Mouse (Mus musculus): Measurements from ENCODE around the gene Dusp1. TPM values are rescaled to one million over a fixed set of nuclear protein-coding genes. Genes with fewer than 3 reads are reported as not detected.

Gene Dusp1
- total RNA-seq, 2 experiments from 2014 or later, result 20.0 to 175 TPM

DNA sequence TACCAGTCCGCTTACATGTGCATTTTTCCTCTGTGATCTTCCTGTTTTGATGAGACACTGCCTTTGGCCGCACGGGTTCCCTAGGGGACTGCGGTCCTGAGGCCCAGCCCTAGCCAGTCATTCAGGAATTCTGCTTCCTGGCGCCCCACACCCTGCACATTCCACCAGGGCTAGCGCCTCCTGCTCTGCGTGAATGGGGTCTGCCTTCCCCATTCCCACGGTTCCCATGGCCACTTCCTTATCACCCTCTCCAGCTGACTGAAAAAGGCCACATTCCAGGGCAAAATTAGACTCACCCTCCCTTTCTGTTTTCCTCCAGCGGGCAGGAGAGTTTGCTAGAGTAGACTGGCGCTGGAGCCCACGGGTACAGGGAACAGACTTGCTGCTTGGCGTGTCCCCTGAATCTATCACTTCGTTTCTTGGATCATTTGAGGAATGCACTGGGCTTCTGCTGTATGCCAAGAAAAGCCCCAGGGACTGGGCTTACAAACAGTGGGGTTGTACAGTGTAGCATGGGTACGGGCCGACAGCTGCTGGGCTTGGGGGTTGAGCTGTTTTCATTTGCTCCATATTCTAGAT, 22.7 kb upstream of the Dusp1 start:
- ATAC-seq (replicated peaks; ENCODE audit: low FRiP score, poor library complexity, severe bottlenecking), result no peak

DNA sequence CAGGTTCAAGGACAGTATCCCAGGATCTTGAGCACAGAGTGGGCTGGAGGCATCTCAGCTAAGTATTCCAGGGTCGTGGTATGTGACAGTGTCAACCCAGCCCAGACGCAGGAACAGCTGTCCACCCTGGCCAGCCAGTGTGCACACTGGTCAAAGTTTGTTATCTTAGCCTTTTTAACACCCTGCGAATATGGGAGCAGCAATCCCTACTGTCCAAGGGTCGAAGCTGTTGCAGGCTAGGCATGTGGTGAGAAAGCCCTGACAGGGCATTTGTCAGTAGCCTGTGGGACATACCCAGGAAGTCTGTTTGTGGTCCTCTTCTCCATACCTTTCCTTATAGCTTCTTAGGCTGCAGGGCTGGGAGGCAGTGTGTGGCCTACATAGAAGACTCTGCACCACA, 22.1 kb upstream of the Dusp1 start:
- ATAC-seq (replicated peaks; ENCODE audit: low FRiP score, poor library complexity, severe bottlenecking), result no peak

DNA sequence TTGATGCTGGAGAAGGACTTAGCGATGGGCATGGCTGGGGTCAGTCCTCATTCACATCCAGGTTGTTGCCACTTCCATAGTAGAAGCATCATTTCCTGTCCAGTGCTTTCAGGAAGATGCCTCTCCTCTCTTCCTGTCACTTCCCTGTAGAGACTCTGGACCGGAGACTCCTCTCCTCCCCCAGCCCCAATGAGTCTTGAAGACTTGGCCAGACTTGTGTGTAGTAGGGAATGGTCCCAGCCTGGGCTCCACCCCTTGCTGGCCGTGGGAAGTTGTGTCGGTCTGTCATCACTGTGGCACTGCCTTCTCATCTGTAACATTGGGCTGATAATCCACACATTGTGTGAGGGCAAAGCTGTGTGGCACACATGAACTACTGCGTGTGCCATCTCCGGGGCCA, 21.7 kb upstream of the Dusp1 start:
- no peak for ATAC-seq (replicated peaks; ENCODE audit: low FRiP score, poor library complexity, severe bottlenecking)

DNA sequence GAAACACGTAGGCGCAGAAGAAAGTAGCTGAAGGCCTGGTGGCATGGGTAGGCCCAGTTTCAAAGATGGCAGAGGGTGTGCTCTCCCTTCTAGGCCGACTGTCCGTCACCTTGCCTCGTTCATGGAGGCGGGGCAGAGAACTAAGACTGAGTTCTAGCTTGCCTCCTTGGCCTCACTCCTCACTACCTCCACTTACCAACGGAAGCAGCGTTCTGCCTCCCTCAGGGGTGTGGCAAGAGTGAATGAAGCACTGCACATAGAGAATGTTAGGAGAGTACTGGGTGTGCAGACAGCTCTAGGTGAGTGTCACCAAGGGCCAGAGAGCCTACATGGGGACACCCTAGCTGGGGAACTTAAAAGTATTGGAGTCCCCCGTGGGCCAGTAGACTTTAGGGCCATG, 21.1 kb upstream of the Dusp1 start:
- ATAC-seq (replicated peaks; ENCODE audit: low FRiP score, poor library complexity, severe bottlenecking), result no peak

DNA sequence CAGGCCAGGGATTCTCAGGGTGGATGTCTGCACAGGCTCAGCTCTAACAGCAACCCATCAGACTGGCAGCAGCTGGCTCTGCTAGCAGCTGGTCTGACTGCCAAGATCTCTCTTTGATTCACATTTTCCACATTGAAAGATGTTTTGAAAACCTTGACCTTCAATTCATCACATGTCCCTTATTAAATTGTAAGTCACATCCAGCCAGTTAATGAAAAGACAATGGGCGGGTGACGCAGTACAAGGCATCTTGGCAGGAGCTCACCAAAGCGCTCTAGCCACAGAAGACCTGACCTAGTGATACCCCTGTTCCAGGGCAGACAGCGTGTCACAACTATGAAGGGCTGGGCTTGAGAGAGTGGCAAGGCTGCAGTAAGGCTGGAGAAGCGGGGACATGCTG, 20.4 kb upstream of the Dusp1 start:
- ATAC-seq (replicated peaks; ENCODE audit: low FRiP score, poor library complexity, severe bottlenecking), result no peak

DNA sequence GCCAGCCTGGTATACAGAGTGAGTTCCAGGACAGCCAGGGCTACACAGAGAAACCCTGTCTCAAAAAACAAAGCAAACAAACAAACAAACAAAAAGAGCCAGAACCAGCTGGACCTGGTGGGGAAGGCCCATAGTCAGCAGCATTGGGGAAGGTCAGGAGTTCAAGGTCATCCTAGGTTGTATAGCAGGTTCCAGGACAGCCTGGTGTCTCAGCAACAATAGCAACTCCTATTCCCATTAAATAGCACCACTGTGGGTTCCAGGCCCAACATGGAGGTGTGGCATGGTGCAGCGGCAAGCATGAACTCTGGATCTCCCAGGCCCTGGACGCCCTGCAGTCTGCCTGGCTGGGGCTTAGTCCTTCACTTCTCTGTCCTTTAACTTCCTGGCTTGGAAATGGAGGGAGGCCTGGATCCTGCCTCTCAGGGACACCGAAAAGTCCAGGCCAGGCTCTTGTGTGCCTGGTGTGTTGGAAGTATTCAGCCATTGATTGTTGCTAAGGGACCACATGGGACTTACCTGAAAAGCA, 19.0 kb upstream of the Dusp1 start:
- no peak for ATAC-seq (replicated peaks; ENCODE audit: low FRiP score, poor library complexity, severe bottlenecking)

DNA sequence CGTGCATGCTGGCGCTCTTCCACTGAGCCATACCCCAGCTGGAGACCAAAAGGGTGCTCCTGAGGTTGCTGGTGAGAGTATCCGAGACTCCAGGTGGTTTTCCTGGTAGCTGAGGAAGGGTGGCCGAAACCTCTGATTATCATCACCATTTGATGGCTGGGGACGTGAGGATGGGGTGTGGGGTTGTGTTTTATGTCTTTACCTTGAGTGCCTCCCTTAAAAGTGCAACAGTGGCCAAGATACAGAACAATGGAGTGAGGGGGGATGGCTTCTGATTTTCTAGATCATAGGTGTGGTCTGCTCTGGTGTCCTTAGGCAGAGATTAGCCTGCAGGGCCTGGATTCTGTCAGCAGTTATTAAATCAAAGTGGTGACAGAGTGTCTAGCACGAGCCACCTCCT, 17.5 kb upstream of the Dusp1 start:
- ATAC-seq (replicated peaks; ENCODE audit: low FRiP score, poor library complexity, severe bottlenecking), result no peak

DNA sequence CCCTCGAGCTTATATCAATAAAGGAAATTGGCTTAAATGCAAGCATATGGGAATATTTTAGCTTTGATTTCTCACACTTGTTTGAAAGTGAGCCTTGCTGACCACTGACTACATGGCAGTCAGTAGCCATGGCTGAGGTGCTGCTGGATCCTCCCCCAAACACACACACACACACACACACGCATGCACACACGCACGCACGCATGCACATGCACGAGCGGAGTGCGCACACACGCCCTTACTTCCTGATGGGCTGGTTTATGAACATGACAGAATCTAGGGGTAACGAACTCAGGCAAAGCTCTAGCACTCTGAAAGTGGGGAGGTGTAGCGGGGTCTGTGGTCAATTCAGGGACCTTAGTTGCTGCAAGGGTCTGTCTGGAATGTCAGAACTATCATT, 16.8 kb upstream of the Dusp1 start:
- ATAC-seq (replicated peaks; ENCODE audit: low FRiP score, poor library complexity, severe bottlenecking), result no peak

DNA sequence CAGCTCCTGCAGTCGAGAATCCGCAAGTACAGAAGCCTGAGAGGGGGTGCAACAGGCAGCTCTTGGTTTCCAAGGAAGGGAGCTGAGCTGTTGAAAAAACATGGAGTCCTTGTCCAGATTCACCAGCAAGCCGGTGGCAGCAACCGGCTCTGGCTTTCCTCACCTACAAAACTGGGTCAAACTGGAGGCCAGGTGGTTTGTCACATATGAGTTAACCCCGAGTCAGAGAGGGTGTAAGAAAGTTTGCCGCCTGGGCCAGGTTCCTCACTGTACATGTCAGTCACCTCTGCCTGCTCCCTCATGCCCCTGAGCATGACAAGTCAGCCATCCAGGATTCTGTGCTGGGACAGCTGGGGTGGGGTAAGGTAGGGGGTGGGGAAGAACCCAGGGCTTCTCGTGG, 16.2 kb upstream of the Dusp1 start:
- ATAC-seq (replicated peaks; ENCODE audit: low FRiP score, poor library complexity, severe bottlenecking), result no peak

DNA sequence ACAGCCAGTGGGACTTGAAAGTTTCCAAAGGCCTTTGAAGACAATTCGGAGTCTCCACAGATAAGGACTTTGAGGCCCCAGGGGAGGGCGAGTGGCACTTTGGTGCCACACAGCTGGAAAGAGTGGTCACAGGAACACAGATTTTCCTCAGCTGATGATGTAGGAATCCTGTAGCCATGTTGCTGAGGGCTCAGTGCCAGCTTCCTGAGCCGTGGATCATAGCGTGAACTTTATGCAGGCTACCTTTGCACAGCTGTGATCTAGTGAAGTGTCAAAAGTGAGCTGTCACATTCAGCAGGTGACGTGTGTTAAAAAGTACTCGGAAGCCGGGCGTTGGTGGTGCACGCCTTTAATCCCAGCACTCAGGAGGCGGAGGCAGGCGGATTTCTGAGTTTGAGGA, 15.4 kb upstream of the Dusp1 start:
- no peak for ATAC-seq (replicated peaks; ENCODE audit: low FRiP score, poor library complexity, severe bottlenecking)

DNA sequence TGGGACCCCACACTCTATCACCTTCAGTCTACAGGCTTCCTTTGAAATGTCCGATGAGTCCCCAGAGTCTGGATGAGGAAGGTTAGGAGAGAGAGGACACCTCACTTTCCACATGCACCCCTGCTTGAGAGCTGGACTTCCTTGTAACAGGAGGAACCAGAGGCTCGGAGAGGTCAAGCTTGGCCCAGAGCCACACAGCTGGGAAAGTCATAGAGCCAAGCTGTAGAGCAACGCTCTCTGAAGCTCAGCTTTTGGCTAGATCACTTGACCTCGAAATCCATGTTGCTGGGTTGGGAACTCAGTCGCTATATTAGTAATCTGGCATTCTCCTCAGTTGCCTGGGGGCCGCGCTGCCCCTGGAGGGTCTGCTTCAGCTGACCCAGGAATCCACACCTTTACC, 14.9 kb upstream of the Dusp1 start:
- no peak for ATAC-seq (replicated peaks; ENCODE audit: low FRiP score, poor library complexity, severe bottlenecking)

DNA sequence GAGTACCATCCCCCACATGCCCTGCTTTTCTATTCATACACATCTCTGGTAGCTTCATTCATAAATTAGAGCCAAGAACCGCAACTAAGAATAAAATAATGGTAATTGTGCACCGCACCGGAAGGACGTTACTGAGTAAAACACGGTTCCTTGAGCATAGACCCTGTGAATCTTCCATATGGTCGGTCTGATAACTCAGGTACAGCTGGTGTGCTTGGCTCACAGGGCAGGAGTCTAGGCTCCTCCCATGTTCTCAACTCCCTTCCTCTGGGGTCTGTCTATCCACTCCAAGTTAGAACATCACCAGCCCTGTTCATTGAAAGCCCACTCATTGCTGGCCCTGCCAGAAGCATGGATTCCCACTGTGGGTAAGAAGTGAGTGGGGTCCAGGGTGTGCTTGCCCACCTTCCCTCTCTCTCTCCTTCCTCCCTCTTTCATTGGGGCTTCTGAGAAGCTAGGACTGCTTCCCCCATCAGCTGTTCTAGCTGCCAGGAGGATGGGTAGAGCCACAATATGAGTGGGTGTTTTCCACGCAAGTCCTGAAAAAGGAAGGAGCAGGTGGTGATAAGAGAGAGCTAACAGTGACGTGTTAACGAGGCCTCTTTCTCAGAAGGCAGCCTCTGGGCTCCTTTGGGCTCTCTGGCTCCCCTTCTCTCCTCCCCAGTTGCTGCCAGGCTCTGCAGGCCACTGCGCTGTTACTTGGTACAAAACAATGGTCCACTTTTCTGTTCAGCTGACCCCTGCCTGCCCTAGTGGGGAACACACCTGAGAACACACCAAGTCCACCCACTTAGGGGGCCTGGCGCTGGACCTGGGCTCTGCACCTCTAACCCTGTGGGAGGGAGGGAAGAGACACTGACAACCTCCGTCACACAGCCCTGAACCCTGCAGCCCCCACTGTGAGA, 14.1 kb upstream of the Dusp1 start:
- ATAC-seq (replicated peaks; ENCODE audit: low FRiP score, poor library complexity, severe bottlenecking), result no peak

DNA sequence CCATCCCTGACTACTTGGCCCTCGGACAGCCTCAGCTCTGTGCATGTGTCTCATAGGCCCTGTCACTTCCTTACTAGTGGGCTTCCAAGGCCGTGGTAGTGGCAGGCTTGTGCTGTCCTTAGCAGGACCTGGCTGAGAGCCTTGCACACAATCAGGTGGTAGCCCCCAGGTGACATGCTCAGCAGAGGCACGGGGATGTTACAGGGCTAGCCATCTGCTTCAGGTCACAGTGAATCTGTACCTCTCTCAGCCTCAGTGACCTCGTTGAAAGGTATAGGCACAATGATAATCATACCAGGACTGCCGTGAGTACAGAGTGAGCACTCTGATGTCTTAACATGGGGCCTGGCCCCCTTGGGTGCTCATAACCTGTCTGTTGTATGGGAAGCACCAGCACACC, 12.8 kb upstream of the Dusp1 start:
- ATAC-seq (replicated peaks; ENCODE audit: low FRiP score, poor library complexity, severe bottlenecking), result no peak

DNA sequence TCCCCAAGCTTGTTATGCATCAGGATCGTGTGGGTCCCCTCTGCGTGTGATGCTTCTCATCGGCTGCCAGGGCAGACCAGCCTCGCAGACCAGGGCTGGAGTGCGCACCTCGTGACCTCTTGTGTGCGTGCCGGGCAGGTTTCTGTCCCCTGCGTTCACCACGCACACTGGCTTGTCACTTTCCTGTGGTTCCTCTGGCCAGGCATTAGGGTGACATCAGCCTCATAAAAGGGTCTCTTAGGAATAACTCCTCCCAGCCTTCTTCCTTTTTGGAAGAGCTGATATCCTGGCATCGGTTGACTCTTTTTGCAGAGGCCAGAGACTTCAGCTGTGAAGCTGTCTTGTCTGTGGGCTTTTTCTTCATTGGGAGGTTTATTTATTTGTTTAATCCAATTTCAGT, 12.2 kb upstream of the Dusp1 start:
- no peak for ATAC-seq (replicated peaks; ENCODE audit: low FRiP score, poor library complexity, severe bottlenecking)

DNA sequence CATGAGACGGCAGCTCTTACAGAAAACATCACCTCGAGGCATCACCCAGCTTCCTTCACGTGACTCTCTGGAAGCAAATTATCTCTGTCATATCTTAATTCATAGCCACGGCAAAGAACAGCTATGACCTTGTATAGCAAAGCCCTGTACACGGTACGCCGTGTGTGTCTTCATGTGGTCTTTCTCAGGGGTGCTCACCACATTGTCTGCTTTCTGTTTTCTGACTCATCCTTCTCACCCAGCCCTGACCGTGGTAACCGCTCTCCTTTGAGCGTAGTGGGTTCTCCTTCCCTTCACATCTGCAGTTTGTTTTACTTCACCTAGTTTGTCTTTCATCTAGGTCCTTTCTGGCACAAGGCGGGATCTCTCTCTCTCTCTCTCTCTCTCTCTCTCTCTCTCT, 10.3 kb upstream of the Dusp1 start:
- ATAC-seq (replicated peaks; ENCODE audit: low FRiP score, poor library complexity, severe bottlenecking), result no peak

DNA sequence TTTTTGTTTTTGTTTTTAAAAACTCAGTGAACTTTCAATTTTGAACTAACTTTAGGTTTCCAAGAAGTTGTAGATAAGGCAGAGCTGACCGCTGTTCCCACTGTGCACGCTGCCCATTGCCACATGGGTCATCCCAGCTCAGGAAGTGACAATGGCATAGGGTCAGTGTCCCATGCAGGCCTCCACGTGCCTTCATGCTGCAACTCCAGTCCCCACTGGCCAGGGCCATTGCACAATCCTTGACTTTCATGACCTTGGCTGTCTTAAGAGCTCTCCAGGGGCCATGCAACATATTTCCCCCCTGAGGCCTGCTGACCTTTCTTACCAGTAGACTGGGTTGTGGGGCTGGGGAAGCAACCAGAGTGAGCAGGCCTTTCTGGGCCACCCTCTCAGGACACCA, 9.4 kb upstream of the Dusp1 start:
- no peak for ATAC-seq (replicated peaks; ENCODE audit: low FRiP score, poor library complexity, severe bottlenecking)

DNA sequence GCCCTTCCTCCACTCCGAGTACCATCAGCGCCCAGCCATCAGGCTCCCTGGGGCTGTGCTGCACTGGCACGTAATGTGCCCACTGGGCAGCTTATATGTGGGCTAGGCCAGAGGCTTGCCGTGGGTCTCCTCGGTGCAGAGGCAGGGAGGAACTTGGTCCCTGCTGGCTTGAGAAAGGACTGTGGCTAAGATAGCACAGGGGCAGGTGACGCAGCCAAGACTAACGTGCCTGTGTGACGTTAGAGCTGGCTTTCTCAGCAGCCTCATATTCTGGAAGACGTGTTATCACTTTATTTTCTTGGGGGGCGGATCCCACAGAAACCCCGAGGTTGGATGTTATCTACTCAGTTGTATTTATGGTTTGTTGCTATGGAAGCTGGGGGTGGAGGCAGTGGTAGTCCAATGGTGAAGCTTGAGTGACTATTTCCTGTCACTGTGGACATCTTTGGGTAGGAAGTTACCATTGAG, 8.8 kb upstream of the Dusp1 start:
- 0 out of 2 replicates have a peak, but pooled peaks have one; percentile 33 for ATAC-seq (replicated peaks; ENCODE audit: low FRiP score, poor library complexity, severe bottlenecking)

DNA sequence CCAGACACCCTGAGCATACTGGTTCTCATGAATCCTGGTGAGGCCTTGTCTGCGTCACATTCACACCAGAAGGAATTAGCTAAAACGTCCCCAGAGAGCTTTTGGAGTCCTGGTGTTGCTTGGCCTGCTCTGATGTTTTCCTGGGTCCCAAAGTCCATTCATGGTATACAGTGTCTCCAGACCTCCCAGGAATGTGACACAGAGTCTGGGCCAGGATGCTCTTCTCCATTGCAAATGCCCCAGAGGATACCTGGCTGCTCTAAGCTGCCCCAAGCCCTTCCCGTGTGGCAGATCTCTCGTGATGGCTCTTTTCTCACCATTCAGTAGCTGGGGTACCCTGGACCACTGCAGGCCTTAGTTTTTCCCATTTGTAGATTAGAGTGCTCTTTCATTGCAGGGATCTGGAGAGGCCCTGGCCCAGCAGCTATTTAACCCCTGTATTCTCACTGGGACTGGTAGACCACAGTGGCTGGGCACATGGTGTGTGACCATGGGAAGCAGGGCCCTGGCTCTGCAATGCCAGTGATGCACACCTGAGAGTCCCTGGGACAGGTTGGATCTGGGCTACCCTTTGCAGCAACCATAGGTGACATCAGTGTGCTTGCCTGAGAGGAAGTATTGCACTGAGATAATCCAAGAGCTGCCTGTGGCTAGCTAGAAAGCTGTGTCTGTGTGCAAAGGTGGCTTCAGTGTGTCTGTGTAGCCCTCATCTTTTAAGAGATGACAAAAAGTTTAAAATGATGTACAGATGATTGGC, 7.8 kb upstream of the Dusp1 start:
- no peak for ATAC-seq (replicated peaks; ENCODE audit: low FRiP score, poor library complexity, severe bottlenecking)

DNA sequence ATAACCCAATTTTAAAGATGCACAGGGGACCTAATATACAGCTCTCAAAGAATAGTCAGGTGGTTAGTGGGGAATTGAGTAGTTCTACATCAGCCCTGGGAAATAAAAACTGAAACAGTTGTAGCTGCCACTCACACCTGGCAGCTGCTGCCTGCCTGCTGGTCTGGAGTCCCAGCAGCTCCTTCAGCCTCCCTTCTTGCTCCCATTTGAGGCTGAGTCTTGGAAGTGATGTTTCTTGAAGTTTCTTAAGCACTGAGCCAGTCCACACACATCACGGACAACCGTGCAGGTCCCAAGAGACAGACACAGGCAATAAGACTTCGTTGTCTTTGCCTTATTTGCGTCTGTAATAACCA, 5.9 kb upstream of the Dusp1 start:
- no peak for ATAC-seq (replicated peaks; ENCODE audit: low FRiP score, poor library complexity, severe bottlenecking)

DNA sequence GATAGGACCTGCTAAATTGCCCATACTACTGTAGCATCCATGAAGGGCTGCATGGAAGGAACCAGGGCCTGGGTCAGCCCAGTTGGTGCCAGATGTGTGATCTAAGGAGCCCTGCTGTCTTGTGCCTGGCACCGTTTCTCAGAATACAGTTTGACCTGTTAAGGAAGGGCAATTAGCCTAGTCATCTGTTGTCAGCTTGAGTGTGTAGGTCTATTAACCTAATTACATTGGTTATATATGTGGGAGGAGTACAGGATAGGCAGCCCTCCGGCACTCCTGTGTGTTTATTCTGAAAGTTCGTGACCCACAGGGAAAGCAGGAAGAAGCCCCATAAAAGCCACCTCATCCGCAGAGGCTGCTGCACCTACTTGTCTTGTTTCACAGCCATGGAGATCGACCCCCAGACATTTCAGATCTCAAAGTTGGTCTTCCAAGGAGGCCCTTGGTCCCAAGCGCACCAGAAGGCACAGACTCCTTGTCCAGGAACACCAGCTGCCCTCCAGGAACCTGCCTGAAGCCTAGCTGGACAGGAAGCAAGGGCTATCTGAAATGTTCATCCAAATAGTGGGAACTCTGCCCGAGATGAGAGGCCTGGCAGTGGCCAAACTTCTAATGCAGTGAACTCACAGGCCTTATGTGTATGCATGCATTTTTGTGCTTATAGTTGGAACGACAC, 5.4 kb upstream of the Dusp1 start:
- ATAC-seq (replicated peaks; ENCODE audit: low FRiP score, poor library complexity, severe bottlenecking), result no peak

Data from erythroid progenitor cell, adult 5-6 weeks (primary cell).